Mouse (Mus musculus) hindbrain, embryonic 10.5 days (tissue): ENCODE data around the gene Plekha5. TPM values are rescaled to one million over a fixed set of nuclear protein-coding genes. Genes with fewer than 3 reads are reported as not detected.
"Not testable (repeated sequence)": the region's sequence is repeated elsewhere in the genome, so short reads cannot be mapped to it uniquely, and the experiment has no call there.

Experiments
- DNase-seq: peaks from one replicate; pipeline ENCODE4 v3.0.0-alpha.2; 2017; ENCODE audit warnings: low spot score
- H3K27ac ChIP-seq: fragments of 300-500 bp; sonication (generic); 2 replicates; pipeline ENCODE4 v1.5.1; 2016; ENCODE audit warnings: mild to moderate bottlenecking, moderate library complexity
- H3K27me3 ChIP-seq: fragments of 300-500 bp; sonication (generic); 2 replicates; pipeline ENCODE4 v1.6.1; 2016; ENCODE audit warnings: mild to moderate bottlenecking; ENCODE audit not compliant: poor library complexity, insufficient read depth, severe bottlenecking
- H3K36me3 ChIP-seq: fragments of 300-500 bp; sonication (generic); 2 replicates; pipeline ENCODE4 v1.6.1; 2016; ENCODE audit warnings: mild to moderate bottlenecking, moderate library complexity
- H3K4me1 ChIP-seq: fragments of 300-500 bp; sonication (generic); replicated peaks from 2 replicates; pipeline ENCODE4 v1.6.1; 2016; ENCODE audit warnings: mild to moderate bottlenecking
- H3K4me3 ChIP-seq: fragments of 300-500 bp; sonication (generic); 2 replicates; pipeline ENCODE4 v1.5.1; 2016; ENCODE audit warnings: mild to moderate bottlenecking, moderate library complexity
- H3K9me3 ChIP-seq: fragments of 300-500 bp; sonication (generic); 2 replicates; pipeline ENCODE4 v1.6.1; 2016; ENCODE audit warnings: mild to moderate bottlenecking, moderate library complexity
- WGBS: fragments of 180-500 bp; shearing (Covaris S2); methylation state at CpG from one replicate; pipeline ENCODE4 v1.1.7; 2016; 5-methylcytosine and 5-hydroxymethylcytosine counted together
- polyA plus RNA-seq: library from polyadenylated mRNA; unstranded; fragments of >200 nt; fragmentation: Nextera tagmentation; extraction: Ambion mirVana; gene quantifications from 2 replicates; pipeline ENCODE4 v1.2.1, GENCODE M21; 2016

The Plekha5 gene
- polyA plus RNA-seq, 1 experiment from 2014 or later = 35.5 TPM

GRCm38 (mm10) chr6:140521832-140522231, 98.0 kb downstream of the Plekha5 start:
- WGBS = 56% methylated on average over 5 of the region's 5 CpGs
- DNase-seq = no peak
- H3K27ac ChIP-seq = no peak overlapping the region

GRCm38 (mm10) chr6:140523600-140523999, 99.7 kb downstream of the Plekha5 start:
- Histone ChIP-seq H3K27me3 (no peaks in the 10 kb centered on the region), H3K27ac (no peak overlapping the region)
- WGBS = 92% methylated on average over 4 of the region's 4 CpGs

More at GRCm38 (mm10) chr6:140521832-140522231, 98.0 kb downstream of the Plekha5 start:
- no peak overlapping the region for H3K4me3 ChIP-seq
- no peaks in the 10 kb centered on the region for H3K27me3 ChIP-seq
- H3K36me3 ChIP-seq = peaks cover 6% of the 10 kb centered on the region
- no peaks in the 10 kb centered on the region for H3K9me3 ChIP-seq
- H3K4me1 ChIP-seq = peaks cover 38% of the 10 kb centered on the region

DNA sequence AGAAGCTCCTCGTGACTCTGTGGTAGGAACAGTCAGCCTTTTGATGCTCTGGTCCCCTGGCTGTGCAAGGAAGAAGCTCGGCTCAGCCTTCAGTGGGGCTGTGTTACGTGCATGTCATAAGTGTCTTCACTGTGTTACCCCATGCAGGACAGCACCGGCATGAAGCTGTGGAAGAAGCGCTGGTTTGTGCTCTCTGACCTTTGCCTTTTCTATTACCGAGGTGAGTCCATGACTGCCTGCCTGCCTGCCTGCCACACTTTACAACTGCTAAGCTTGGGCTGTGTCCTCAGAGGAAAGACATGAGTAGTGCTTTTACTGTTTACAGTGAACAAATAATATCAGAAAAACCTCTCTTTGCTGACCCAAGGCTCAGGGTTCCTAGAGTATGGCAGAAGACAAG, 104.6 kb downstream of the Plekha5 start:
- no peak for DNase-seq
- Histone ChIP-seq H3K4me3 (no peak overlapping the region), H3K9me3 (no peaks in the 10 kb centered on the region), H3K4me1 (no peaks in the 10 kb centered on the region), H3K27ac (no peak overlapping the region), H3K36me3 (peaks cover 53% of the 10 kb centered on the region), H3K27me3 (no peaks in the 10 kb centered on the region)
- 85% methylated on average over 6 of the region's 6 CpGs for WGBS

More at GRCm38 (mm10) chr6:140523600-140523999, 99.7 kb downstream of the Plekha5 start:
- no peak for DNase-seq
- no peak overlapping the region for H3K4me3 ChIP-seq
- H3K4me1 ChIP-seq = peaks cover 38% of the 10 kb centered on the region
- H3K9me3 ChIP-seq = no peaks in the 10 kb centered on the region
- H3K36me3 ChIP-seq = peaks cover 21% of the 10 kb centered on the region

GRCm38 (mm10) chr6:140532858-140533257, 109.0 kb downstream of the Plekha5 start:
- not testable (repeated sequence) for H3K9me3 ChIP-seq, H3K4me3 ChIP-seq, DNase-seq, H3K27me3 ChIP-seq, H3K4me1 ChIP-seq, H3K27ac ChIP-seq
- 100% methylated on average over 1 of the region's 1 CpGs for WGBS
- peaks cover 78% of the 10 kb centered on the region for H3K36me3 ChIP-seq

- no peaks in the 10 kb centered on the region for H3K4me1 ChIP-seq
- no peaks in the 10 kb centered on the region for H3K9me3 ChIP-seq
- H3K36me3 ChIP-seq = peaks cover 78% of the 10 kb centered on the region
- H3K27me3 ChIP-seq = no peaks in the 10 kb centered on the region
- WGBS = 97% methylated on average over 5 of the region's 5 CpGs
- H3K4me3 ChIP-seq = no peak overlapping the region
- no peak overlapping the region for H3K27ac ChIP-seq
- no peak for DNase-seq
These were observed 109.8 kb downstream of the Plekha5 start for GRCm38 (mm10) chr6:140533606-140534005.

DNA sequence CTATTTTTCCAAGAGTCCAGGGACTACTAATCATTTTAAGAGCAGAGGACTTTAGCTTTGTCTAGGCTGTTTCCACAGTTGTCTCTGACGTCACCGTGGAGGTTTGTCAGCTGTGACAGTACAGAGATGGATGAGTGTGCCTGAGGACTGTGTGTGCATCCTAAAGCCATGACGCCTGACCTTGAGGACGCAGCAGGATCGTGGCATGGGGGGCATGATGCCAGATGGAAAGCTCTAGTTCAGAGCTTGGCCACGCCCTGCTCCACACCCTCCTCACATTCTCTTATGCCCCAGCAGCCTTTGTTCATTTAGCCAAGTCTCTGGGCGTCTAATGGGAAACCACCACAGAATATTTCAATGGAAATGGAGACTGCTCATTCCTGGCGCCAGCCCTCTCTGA, 111.7 kb downstream of the Plekha5 start:
- Histone ChIP-seq H3K36me3 (peaks cover 78% of the 10 kb centered on the region), H3K4me3 (no peak overlapping the region), H3K27ac (no peak overlapping the region), H3K9me3 (no peaks in the 10 kb centered on the region), H3K4me1 (no peaks in the 10 kb centered on the region), H3K27me3 (no peaks in the 10 kb centered on the region)
- 89% methylated on average over 8 of the region's 8 CpGs for WGBS
- no peak for DNase-seq

GRCm38 (mm10) chr6:140541919-140542318, 118.1 kb downstream of the Plekha5 start:
- no peak for DNase-seq
- Histone ChIP-seq H3K4me3 (no peak overlapping the region), H3K9me3 (no peaks in the 10 kb centered on the region), H3K27ac (no peak overlapping the region), H3K36me3 (peaks cover 82% of the 10 kb centered on the region), H3K4me1 (peaks cover 6% of the 10 kb centered on the region), H3K27me3 (no peaks in the 10 kb centered on the region)
- 97% methylated on average over 3 of the region's 3 CpGs for whole genome bisulfite sequencing

DNA sequence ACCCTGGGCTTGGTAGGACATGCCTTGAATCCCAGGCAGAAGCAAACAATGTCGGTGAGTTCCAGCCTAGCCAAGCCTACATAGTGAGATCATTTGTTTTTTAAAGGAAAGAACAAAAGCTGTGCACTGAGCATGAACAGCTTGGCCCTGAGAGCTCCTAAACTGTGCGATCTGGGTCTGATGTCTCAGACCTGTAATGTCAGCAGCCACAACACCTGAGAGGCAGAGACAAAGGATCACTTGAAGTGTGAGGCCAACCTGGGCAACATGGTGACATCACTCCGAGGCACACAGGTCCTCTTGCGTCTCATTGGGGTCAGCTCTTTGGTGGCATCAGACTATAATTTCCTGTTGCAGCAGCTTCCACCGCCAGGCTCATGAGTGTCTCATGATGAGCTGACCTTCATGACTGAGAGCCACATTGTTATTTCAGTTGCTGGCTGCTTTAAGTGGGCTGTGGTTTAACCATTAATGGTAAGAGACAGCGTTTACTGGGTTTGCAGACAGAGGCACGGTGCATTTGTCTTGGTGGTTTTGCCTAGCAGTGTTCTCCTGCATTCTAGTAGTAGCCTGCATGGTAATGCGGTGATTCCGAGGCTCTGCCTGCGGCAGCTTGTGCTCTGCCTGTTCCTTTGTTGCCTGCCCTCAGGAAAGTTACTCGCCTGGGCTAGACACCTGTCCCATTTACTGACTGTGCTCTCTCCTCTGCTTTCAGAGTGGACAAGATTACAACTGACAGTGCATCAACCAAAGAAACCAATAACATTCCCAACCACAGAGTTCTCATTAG, 119.3 kb downstream of the Plekha5 start:
- 87% methylated on average over 11 of the region's 11 CpGs for WGBS
- Histone ChIP-seq H3K4me3 (no peak overlapping the region), H3K27ac (no peak overlapping the region), H3K4me1 (peaks cover 17% of the 10 kb centered on the region), H3K36me3 (peaks cover 83% of the 10 kb centered on the region), H3K9me3 (no peaks in the 10 kb centered on the region), H3K27me3 (no peaks in the 10 kb centered on the region)
- no peak for DNase-seq

DNA sequence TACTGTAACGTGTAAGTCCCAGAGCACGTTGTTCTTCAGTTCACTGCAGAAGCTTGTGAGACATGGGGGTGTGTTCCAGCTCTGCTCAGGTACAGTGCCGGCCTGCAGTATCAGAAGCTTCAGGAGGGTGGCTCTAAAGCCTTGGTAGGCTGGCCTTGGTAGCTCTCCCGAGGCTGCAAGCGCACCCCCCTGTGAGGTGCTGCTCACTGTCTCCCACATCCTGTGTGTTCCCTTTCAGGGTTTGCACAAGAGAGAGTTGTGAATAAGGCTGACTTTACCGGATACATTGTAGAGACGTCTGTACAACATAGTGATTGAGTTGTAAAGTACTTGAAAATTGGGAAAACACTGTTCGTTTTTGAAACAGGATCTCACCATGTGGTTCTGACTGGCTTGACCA, 122.2 kb downstream of the Plekha5 start:
- DNase-seq = no peak
- Histone ChIP-seq H3K27ac (no peak overlapping the region), H3K9me3 (no peaks in the 10 kb centered on the region), H3K4me3 (no peak overlapping the region), H3K4me1 (peaks cover 17% of the 10 kb centered on the region), H3K36me3 (peaks cover 78% of the 10 kb centered on the region), H3K27me3 (no peaks in the 10 kb centered on the region)
- WGBS = 89% methylated on average over 8 of the region's 8 CpGs

- DNase-seq = no peak
- Histone ChIP-seq H3K27ac (no peak overlapping the region), H3K9me3 (no peaks in the 10 kb centered on the region), H3K27me3 (no peaks in the 10 kb centered on the region), H3K36me3 (peaks cover 85% of the 10 kb centered on the region), H3K4me1 (peaks cover 17% of the 10 kb centered on the region), H3K4me3 (no peak overlapping the region)
- WGBS = 68% methylated on average over 12 of the region's 12 CpGs
These were observed 122.9 kb downstream of the Plekha5 start for GRCm38 (mm10) chr6:140546648-140547201.

DNA sequence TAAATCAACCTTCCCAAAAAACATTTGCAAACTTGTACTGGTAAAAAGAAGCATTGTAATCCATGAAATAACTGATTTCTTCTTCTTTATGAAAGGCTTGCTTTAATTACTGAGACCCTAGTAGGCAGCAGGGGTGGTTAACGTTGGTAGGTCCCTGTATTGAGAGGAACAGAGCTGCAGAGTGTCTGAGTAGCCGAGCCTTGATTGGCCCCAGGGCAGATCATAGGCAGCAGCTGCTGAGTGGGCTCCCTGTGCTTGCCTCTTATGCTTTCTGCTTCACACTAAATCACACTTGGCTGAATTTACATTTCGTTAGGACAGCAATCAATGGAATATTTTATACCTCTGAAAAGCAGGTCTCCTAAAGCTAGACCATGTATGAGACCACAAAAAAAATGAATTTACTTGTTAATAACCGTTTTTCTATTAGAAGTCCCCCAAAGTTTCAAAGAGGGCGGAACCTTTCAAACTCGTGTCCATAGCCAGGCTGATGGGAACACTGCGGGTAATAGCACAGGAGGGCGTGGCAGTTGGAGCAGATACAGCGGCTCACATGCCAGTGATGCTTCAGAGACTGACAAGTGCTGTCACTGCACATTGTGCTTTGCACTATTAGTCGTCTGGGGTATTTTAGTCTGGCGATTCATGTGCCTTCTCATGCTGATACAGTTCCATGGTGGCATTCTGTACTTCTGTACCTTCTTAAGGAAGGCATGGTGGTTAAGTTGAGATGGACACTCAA, 123.5 kb downstream of the Plekha5 start:
- Histone ChIP-seq H3K9me3 (no peaks in the 10 kb centered on the region), H3K27me3 (no peaks in the 10 kb centered on the region), H3K27ac (no peak overlapping the region), H3K4me3 (no peak overlapping the region), H3K36me3 (peaks cover 89% of the 10 kb centered on the region), H3K4me1 (peaks cover 17% of the 10 kb centered on the region)
- DNase-seq = no peak
- WGBS = 81% methylated on average over 11 of the region's 11 CpGs

DNA sequence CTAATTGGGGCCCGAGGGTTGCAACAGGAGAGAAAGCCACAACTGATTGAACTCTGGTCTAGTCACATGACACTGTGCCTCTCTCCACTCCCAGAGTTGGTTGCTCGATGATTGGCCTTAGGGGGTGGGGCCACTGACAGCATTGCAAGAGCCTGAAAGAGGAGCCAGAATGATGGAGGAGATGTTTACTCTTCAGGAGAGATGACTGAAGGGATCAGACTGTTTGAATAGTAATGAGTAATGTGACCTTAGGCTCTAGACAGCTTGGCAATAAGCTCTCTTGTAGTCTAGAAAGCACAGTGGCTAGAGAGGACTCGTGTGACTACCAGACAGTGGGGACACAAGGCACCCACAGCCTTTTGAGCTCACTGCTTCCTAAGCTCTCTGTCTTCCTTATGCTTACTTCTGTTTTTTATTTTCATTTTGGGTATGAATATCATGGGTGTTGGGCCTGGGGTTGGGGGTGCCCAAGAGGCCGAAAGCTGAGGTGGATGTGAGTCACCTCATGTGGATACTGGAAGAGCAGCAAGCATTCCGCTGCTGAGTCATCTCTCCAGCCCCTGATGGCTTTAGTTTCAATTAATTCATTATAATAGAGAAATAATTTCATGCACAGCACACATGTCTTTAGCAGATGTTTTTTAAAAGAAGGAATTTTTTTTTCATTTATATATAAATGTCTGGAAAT, 124.4 kb downstream of the Plekha5 start:
- Histone ChIP-seq H3K4me3 (no peak overlapping the region), H3K4me1 (peaks cover 17% of the 10 kb centered on the region), H3K36me3 (peaks cover 89% of the 10 kb centered on the region), H3K9me3 (no peaks in the 10 kb centered on the region), H3K27ac (no peak overlapping the region), H3K27me3 (no peaks in the 10 kb centered on the region)
- DNase-seq = no peak
- WGBS = 70% methylated on average over 5 of the region's 5 CpGs
